In genomic region chr13:83333728-83334127, GRCm38 (mm10) we compare ENCODE assay signal across 23 mouse cellular contexts.
DNase-seq lines count a peak whose midpoint lies in the region; ATAC-seq lines count a peak whose summit lies in the region.
"Had no signal": no experiment of that assay in that cellular context is flagged by ENCODE, and none has a peak within 500 bp of the region (broad histone marks: within the 10 kb centered on the region; RNA-seq: fewer than 3 reads in every experiment).

No protein-coding gene starts in this region.

- H3K4me2 ChIP-seq in heart, embryonic 15.5 days: no peak overlapping the region
- no peak overlapping the region for H3K4me2 ChIP-seq in midbrain, embryonic 11.5 days
- no peak overlapping the region for H3K4me2 ChIP-seq in midbrain, embryonic 14.5 days (ENCODE audit: low read length)
- H3K4me2 ChIP-seq in neural tube, embryonic 14.5 days (ENCODE audit: low read depth, low read length): no peak overlapping the region
- H3K4me2 ChIP-seq: forebrain, embryonic 13.5 days; kidney, embryonic 15.5 days; liver, embryonic 13.5 days; midbrain, embryonic 15.5 days had no signal

- DNase-seq in embryo, embryonic 10 days (ENCODE audit: low spot score): peak; percentile 29
- no peak for DNase-seq in embryo, embryonic 9.5 days (ENCODE audit: extremely low spot score)
- no peak for DNase-seq in heart, postnatal 10 days
- DNase-seq in midbrain, embryonic 11.5 days (ENCODE audit: low spot score, missing footprints): peak; percentile 47
- DNase-seq in midbrain, embryonic 14.5 days: no peak
- no peak for DNase-seq in cerebellum, adult 9-11 months
- DNase-seq: adrenal gland, postnatal 10 days; cerebellum, adult 8-10 months; gastrocnemius, postnatal 14 days; heart, adult 18-20 months; kidney, adult 11 months; liver, embryonic 13.5 days; lung, adult 2 months; retina, postnatal 1 day; right cerebral cortex, postnatal 4 days; thymus, postnatal 25 days had no signal

- ATAC-seq in heart, embryonic 15.5 days (replicated peaks; ENCODE audit: insufficient number of reproducible peaks, insufficient read depth, low FRiP score, low read depth): 0 out of 2 replicates have a peak, but pooled peaks have one; percentile 53
- no peak for ATAC-seq in midbrain, embryonic 11.5 days (ENCODE audit: low FRiP score)
- ATAC-seq in midbrain, embryonic 14.5 days (ENCODE audit: low FRiP score, low TSS enrichment): no peak
- ATAC-seq in neural tube, embryonic 14.5 days (ENCODE audit: low read depth): peak; percentile 56; the same call in 1 of the 2 replicates
- ATAC-seq: activated CD4-positive, CD25-positive, alpha-beta regulatory T cell, adult 4 months; forebrain, embryonic 13.5 days; midbrain, embryonic 15.5 days had no signal

- H3K4me3 ChIP-seq in heart, embryonic 15.5 days: no peak overlapping the region
- no peak overlapping the region for H3K4me3 ChIP-seq in midbrain, embryonic 11.5 days (ENCODE audit: low read depth, low read length)
- no peak overlapping the region for H3K4me3 ChIP-seq in midbrain, embryonic 14.5 days (replicated peaks; ENCODE audit: low read depth, low read length)
- H3K4me3 ChIP-seq in neural tube, embryonic 14.5 days (ENCODE audit: low read depth, low read length): no peak overlapping the region
- H3K4me3 ChIP-seq: forebrain, embryonic 13.5 days; kidney, embryonic 15.5 days; left cerebral cortex, adult 2 months; liver, embryonic 13.5 days; midbrain, embryonic 15.5 days had no signal

- H3K4me1 ChIP-seq in heart, embryonic 15.5 days (replicated peaks): 0 out of 2 replicates have a peak, but pooled peaks cover 4% of the 10 kb centered on the region
- H3K4me1 ChIP-seq in midbrain, embryonic 11.5 days (ENCODE audit: control insufficient read depth, insufficient read depth, low read length): no peaks in the 10 kb centered on the region
- no peaks in the 10 kb centered on the region for H3K4me1 ChIP-seq in midbrain, embryonic 14.5 days (ENCODE audit: control insufficient read depth, insufficient read depth, low read length)
- no peaks in the 10 kb centered on the region for H3K4me1 ChIP-seq in neural tube, embryonic 14.5 days (ENCODE audit: control insufficient read depth, insufficient read depth, low read length)
- H3K4me1 ChIP-seq: forebrain, embryonic 13.5 days; kidney, embryonic 15.5 days; midbrain, embryonic 15.5 days had no signal

- peak overlapping the region; percentile 47; the same call in 1 of the 2 replicates for H3K27ac ChIP-seq in heart, embryonic 15.5 days
- no peak overlapping the region for H3K27ac ChIP-seq in midbrain, embryonic 11.5 days (ENCODE audit: low read depth, low read length)
- no peak overlapping the region for H3K27ac ChIP-seq in midbrain, embryonic 14.5 days (replicated peaks; ENCODE audit: low read depth, low read length)
- H3K27ac ChIP-seq in neural tube, embryonic 14.5 days (ENCODE audit: low read depth, low read length): no peak overlapping the region
- H3K27ac ChIP-seq: forebrain, embryonic 13.5 days; kidney, embryonic 15.5 days; left cerebral cortex, adult 2 months; liver, embryonic 13.5 days; midbrain, embryonic 15.5 days had no signal

- 25% methylated on average over 5 of the region's 5 CpGs for WGBS in heart, embryonic 15.5 days
- 57% methylated on average over 5 of the region's 5 CpGs for WGBS in midbrain, embryonic 11.5 days
- 37% methylated on average over 5 of the region's 5 CpGs for WGBS in midbrain, embryonic 14.5 days
- 8% methylated on average over 5 of the region's 5 CpGs for WGBS in neural tube, embryonic 14.5 days

- H3K9ac ChIP-seq in heart, embryonic 15.5 days: no peak overlapping the region
- no peak overlapping the region for H3K9ac ChIP-seq in midbrain, embryonic 11.5 days (ENCODE audit: low read length)
- H3K9ac ChIP-seq in midbrain, embryonic 14.5 days (replicated peaks; ENCODE audit: low read length): no peak overlapping the region
- H3K9ac ChIP-seq in neural tube, embryonic 14.5 days (replicated peaks; ENCODE audit: low read depth, low read length): no peak overlapping the region
- H3K9ac ChIP-seq: forebrain, embryonic 13.5 days; kidney, embryonic 15.5 days; liver, embryonic 13.5 days; midbrain, embryonic 15.5 days had no signal

- intact Hi-C loops in heart, postnatal 10 days (cut with DNase I): no loop called here

- no peaks in the 10 kb centered on the region for H3K36me3 ChIP-seq in heart, embryonic 15.5 days
- H3K36me3 ChIP-seq in midbrain, embryonic 11.5 days (ENCODE audit: control insufficient read depth, insufficient read depth, low read length): no peaks in the 10 kb centered on the region
- no peaks in the 10 kb centered on the region for H3K36me3 ChIP-seq in midbrain, embryonic 14.5 days (ENCODE audit: control insufficient read depth, insufficient read depth, low read length)
- H3K36me3 ChIP-seq in neural tube, embryonic 14.5 days (ENCODE audit: control insufficient read depth, insufficient read depth, low read length): no peaks in the 10 kb centered on the region
- H3K36me3 ChIP-seq: kidney, embryonic 15.5 days; liver, embryonic 13.5 days; midbrain, embryonic 15.5 days had no signal

- H3K9me3 ChIP-seq in heart, embryonic 15.5 days (replicated peaks): no peaks in the 10 kb centered on the region
- H3K9me3 ChIP-seq in midbrain, embryonic 11.5 days (ENCODE audit: control insufficient read depth, low read length): no peaks in the 10 kb centered on the region
- H3K9me3 ChIP-seq in midbrain, embryonic 14.5 days (ENCODE audit: control insufficient read depth, low read length): no peaks in the 10 kb centered on the region
- no peaks in the 10 kb centered on the region for H3K9me3 ChIP-seq in neural tube, embryonic 14.5 days (ENCODE audit: control insufficient read depth, low read length)
- H3K9me3 ChIP-seq: forebrain, embryonic 13.5 days; kidney, embryonic 15.5 days; liver, embryonic 13.5 days; midbrain, embryonic 15.5 days had no signal

- no peaks in the 10 kb centered on the region for H3K27me3 ChIP-seq in heart, embryonic 15.5 days
- no peaks in the 10 kb centered on the region for H3K27me3 ChIP-seq in midbrain, embryonic 11.5 days (ENCODE audit: control insufficient read depth, insufficient read depth, low read length)
- no peaks in the 10 kb centered on the region for H3K27me3 ChIP-seq in midbrain, embryonic 14.5 days (ENCODE audit: control insufficient read depth, insufficient read depth, low read length)
- H3K27me3 ChIP-seq in neural tube, embryonic 14.5 days (ENCODE audit: control insufficient read depth, insufficient read depth, low read length): no peaks in the 10 kb centered on the region
- H3K27me3 ChIP-seq: forebrain, embryonic 13.5 days; kidney, embryonic 15.5 days; liver, embryonic 13.5 days; midbrain, embryonic 15.5 days had no signal

Comparison
In these comparisons a context has a peak if more than half of its experiments do, and no peak if none do; other contexts are left out.
1. DNase-seq: peak in embryo, embryonic 10 days (single experiment) and midbrain, embryonic 11.5 days (single experiment); none in embryo, embryonic 9.5 days (single experiment), heart, postnatal 10 days (0 of 2), midbrain, embryonic 14.5 days (single experiment) and cerebellum, adult 9-11 months (single experiment).
2. ATAC-seq: peak in heart, embryonic 15.5 days (single experiment) and neural tube, embryonic 14.5 days (single experiment); none in midbrain, embryonic 11.5 days (single experiment) and midbrain, embryonic 14.5 days (single experiment).